Mouse (Mus musculus): Measurements from ENCODE around the gene Naaladl1.

DNA sequence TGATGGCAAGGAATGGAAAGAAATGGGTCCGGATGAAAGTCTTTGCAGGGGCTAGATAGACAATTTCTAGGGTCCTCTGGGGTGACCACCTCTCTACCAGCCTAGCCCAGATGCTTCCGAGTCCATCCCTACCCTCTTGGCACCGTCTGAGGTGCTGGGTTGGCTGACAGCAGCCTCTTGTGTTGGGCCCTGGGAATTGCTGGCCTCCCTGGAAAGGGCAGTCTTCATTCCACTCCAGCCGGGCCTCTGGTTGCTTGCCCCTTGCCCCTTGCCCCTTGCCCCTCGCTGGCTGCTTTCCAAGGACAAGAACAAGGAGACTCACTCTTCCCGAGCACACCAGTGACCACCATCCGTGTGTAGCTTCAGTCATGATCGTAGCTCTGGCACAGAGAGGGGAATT, 50.8 kb downstream of the Naaladl1 start:
- TF ChIP-seq POLR2A (IDR thresholded peaks at IDR 0.05; ENCODE audit: extremely low read depth, insufficient read depth, low read length) (no peak), CTCF (IDR thresholded peaks at IDR 0.05; ENCODE audit: extremely low read depth, insufficient read depth, low read length) (0 out of 2 replicates have a peak, but pooled peaks have one; percentile 3)
